Mouse (Mus musculus) bone marrow, adult 2 months (tissue): ENCODE results near the gene Ldhd.

Experiments
- CTCF ChIP-seq: fragments of 200-500 bp; IDR thresholded peaks from 2 replicates; pipeline ENCODE4 v1.5.1; 2011; ENCODE audit warnings: low read length, control low read depth; ENCODE audit not compliant: control insufficient read depth, insufficient read depth
- POLR2A ChIP-seq: fragments of 200-500 bp; IDR thresholded peaks from 2 replicates; pipeline ENCODE4 v1.6.1; 2011; ENCODE audit warnings: low read depth, mild to moderate bottlenecking, control low read depth, low read length, borderline replicate concordance; ENCODE audit not compliant: control insufficient read depth

GRCm38 (mm10) chr8:111624853-111625221 lies 5.3 kb downstream of the Ldhd start:
- TF ChIP-seq CTCF (no peak), POLR2A (no peak)
